Mouse (Mus musculus) embryo, embryonic 11 days (tissue): ENCODE data around the gene Esyt1.
"Not testable (repeated sequence)": the region's sequence is repeated elsewhere in the genome, so short reads cannot be mapped to it uniquely, and the experiment has no call there.

Source experiments
- DNase-seq: peaks from one replicate; pipeline ENCODE4 v3.0.0-alpha.2; 2015

Esyt1 gene

GRCm38 (mm10) chr10:128536266-128536940 is 10.7 kb upstream of the Esyt1 start:
- peak; percentile 92 for DNase-seq

DNA sequence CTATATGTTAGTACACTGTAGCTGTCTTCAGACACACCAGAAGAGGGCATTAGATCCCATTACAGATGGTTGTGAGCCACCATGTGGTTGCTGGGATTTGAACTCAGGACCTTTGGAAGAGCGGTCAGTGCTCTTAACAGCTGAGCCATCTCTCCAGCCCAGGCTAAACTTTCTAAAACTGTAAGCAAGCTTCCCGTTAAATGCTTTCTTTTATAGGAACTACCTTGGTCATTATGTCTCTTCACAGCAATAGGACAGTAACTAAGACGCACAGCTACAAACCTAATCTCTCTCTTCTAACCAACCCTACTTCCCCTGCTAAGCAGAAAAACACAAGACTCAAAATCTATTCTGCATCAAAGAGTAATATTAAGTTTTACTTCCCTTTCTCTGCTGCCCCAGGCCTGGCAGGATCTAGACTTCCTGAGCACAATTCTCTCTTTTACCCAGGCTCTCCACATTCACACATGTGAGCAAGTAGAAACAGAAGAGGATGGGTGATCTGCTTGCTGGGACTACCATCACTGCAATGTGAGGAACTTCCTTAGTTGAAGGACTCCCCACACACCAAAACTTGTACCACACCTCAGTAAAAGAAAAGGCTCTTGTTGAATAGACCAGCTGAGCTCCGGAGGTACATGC is 10.1 kb upstream of the Esyt1 start:
- no peak for DNase-seq

- DNase-seq, result no peak
These were observed 9.5 kb upstream of the Esyt1 start for GRCm38 (mm10) chr10:128535206-128535605.

DNA sequence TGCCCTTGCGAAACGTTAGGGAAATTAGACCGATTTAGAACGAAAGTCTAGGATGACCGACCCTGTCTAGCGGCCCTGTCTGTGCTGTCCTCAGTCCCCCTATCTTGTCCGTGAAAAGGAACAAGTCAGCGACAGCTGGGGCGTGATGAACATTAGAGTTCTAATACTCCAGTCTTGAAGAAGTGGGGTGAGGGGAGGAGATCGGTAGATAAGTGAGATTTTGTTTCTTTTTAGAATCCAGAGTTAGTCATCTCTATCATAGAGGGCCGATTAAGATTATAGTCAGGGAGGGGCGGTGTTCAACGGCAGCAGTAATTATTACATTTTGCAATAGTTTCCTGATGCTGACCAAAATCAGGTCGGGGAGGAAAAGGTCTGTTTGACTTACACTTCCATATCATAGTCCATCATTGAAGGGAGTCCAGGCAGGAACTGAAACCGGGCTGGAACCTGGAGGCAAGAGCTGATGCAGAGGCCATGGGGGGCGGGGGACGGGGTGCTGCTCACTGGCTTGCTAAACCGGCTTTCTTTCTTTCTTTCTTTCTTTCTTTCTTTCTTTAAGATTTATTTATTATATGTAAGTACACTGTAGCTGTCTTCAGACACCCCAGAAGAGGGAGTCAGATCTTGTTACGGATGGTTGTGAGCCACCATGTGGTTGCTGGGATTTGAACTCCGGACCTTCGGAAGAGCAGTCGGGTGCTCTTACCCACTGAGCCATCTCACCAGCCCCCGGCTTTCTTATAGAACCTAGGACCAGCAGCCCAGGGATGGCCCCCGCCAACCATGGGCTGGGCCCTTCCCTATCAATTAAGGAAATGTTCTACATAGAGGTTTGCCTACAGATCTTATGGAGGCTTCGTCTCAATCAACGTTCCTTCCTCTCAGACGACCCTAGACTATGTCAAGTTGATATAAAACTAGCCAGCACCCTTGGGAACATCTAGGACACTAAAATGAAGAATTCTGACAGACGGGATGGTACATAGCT is 990 bp upstream of the Esyt1 start:
- DNase-seq, result no peak

DNA sequence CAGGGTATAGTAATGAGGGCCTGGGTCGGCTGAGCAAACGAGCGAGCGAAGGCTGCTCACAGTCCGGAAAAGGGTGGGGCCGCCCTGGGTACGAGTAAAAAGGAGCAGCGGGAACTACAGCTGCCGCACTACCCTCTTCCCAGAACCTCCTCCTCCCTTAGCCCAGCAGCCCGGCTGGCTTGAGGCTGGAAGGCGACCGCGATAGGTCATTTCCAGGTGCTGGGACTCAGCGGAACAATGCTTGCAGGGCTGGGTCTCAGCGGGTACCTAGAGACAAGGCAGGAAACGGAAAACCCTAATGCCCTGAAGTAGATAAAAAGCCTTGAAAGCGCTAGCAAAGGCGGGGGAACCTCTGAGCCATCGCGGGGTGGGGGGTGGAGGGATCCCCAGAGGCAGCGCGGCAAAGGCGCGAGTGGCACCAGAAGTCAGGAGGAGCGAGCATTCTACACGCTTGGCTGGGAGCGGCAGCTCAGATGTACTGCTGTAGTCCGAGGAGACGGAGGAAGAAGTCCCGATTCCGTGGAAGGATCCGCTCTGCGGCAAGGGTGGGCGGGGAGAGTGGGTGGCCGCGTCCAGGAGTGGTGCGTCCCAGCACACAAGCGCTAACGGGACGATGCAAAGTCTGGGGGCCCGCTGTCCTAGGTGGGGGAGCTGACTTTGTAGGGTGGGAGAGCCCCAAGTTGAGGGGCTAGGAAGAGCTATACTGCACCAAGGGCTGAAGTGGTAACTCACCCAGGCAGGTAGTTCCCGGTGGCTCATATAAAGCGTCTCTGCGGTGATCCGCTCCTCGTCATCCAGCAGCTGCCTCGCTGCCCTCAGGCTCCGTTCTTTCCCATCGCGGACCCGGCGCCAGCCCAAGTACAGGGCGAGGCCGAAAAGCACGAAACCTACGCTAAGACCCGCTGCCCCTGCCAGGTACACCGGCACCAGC is 674 bp downstream of the Esyt1 start:
- peak; percentile 77 for DNase-seq

- peak; percentile 42 for DNase-seq
These were observed 1.4 kb downstream of the Esyt1 start for GRCm38 (mm10) chr10:128524111-128524731.

- no peak for DNase-seq
These were observed 3.3 kb downstream of the Esyt1 start for GRCm38 (mm10) chr10:128522351-128522750.

DNA sequence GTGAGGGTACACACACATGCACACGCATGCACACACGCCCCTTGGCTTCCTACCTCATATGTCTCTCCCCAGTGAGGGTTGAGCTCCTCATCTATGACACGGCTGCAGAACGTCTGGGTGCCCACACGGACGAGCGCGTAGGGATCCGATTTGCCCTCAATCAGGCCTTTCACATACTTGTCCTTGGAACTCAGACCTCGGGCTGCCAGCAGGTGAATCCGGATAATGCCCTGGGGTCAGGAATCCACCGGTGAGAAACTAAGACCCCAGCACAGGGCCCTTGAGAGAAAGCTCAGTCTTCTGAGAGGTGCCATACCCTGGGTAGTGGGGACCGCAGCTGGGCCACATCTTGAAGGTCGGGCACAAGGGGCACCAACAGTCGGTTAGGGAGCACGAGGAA is 5.1 kb downstream of the Esyt1 start:
- no peak for DNase-seq

DNA sequence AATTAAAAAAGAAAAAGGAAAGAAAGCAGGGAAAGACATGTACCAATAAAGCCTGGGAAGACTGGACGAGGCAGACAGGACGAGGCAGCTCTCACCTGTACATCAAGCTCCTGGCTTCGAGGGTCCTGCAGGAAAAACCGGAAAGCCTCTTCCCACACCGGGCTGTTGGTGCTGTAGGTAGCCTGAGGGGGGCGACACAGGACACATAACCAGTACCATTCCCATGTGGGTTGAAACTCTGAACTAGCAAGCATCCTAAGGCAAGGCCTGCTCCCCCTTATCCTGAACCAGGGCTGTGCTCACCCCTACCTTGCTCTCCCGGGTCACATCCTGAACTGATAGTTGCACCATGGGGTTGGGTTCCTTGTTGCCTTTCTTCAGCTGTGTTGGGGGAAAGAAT is 6.8 kb downstream of the Esyt1 start:
- no peak for DNase-seq

DNA sequence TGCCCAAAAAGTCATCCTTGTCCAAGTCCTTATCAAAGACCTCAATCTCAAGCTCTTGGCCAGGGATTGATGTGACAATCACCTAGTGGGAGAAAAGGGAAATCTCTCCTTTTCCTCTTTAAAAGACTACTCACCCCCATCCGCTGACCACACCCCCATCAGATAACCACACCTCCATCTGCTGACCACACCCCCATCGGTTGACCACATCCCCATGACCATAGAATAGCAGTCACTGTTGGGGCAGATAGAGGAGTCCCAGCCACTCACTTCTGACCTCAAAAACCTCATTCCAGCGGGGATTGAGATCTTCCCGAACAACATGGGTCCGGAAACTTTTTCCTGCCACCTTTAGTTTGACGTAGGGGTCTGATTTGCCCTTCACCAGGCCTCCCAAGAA is 9.0 kb downstream of the Esyt1 start:
- no peak for DNase-seq

- DNase-seq, result no peak
These were observed 9.6 kb downstream of the Esyt1 start for GRCm38 (mm10) chr10:128516029-128516428.

DNA sequence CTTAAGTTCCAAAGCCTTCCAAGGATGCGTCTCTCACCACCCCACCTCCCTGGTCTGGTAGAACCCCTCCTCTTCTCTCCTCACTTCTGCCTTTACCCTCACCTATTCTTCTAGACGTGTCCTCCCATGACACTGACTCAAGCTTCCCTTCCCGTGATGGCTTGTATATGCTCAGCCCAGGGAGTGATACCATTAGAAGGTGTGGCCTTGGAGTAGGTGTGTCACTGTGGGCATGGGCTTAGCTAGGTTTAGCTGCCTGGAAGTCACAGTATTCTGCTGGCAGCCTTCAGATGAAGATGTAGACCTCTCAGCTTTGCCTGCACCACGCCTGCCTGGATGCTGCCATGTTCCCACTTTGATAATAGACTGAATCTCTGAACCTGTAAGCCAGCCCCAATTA is 10.6 kb downstream of the Esyt1 start:
- DNase-seq, result no peak

DNA sequence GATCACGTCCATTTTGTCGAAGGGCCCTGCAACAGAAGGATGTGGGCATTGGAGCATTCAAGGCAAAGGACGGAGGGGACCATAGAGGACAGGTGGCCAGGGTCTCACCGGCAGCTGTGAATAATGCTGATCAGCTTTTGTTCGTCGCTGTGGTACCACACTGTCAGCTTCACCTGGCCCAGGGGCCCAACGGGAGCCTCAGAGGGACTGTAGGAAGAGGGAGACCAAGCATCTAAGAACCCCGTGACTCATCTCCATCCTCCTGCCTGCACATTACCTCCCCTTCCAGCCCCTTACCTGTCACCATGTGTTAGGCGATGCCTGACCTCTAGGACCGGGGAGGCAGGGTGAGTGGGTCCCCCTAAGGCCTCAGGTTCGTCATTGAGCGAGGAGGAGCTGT is 13.9 kb downstream of the Esyt1 start:
- DNase-seq, result no peak

DNA sequence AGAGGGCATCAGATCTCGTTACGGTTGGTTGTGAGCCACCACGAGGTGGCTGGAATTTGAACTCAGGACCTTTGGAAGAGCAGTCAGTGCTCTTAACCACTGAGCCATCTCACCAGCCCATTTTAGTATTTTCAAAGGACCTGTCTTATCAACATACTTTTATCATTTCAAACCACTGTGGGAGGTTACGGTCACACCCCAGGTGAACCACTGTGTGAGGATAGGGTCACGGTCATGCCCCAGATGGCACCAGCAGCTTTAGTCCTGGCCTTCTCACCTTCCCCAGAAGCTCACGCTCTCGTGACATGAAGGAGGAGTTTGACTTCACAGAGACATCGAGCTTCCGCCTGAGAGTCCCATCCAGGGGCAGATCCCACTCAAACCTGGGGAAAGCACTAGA is 14.5 kb downstream of the Esyt1 start:
- DNase-seq, result no peak

GRCm38 (mm10) chr10:128510301-128510700 is 15.4 kb downstream of the Esyt1 start:
- DNase-seq, result no peak

DNA sequence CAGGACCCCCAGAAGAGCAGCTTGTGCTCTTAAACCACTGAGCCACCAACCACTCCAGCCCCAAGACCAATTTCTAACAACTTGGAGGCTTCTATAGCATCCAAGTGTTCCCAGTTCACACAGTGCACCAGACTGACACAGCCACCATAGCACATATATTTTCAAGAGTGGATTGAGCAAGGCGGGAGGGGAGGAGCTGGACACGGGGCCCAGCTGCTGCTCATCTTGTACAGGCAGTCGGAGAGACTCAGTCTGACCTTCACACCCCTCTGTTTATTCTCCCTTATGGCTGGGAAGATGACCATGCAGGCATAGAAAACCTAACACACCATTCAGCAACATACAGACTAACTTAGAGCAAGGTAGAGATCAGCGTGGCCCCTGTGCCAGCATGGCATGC is 15.8 kb downstream of the Esyt1 start:
- DNase-seq, result no peak

DNA sequence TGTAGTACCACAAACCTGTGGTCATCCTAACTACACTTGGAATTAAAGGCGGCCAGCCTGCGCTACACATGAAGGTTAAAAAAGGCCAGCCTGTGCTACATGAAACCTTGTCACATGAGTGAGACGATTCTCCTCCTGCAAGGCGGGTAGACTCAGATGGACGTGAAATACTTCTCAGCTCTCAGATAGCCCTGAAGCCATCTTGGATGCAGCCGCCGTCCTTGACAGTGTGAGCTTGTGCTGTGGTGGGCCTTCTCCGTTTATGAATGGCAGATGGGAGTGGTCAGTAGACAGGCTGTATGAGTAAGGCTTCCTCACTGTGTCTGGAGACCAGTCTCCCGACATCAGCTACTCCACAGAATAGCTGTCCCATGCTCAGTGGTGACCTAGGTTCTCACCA is 16.5 kb downstream of the Esyt1 start:
- DNase-seq, result no peak

- DNase-seq, result no peak
These were observed 17.4 kb downstream of the Esyt1 start for GRCm38 (mm10) chr10:128508260-128508659.

DNA sequence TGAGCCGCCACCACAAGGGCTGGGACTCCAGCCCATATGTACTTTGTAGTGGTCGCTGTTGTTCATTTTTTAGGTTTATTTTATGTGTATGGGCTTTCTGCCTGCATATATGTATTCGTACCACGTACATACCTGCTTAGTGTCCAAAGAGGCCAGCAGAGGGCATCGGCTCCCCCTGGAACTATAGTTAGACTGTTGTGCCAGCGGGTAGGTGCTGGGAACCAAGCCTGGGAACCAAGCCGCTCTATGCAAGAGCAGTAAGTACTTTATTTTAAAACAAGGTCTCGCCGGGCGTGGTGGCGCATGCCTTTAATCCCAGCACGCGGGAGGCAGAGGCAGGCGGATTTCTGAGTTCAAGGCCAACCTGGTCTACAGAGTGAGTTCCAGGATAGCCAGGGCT is 19.7 kb downstream of the Esyt1 start:
- no peak for DNase-seq

- DNase-seq, result not testable (repeated sequence)
These were observed 20.4 kb downstream of the Esyt1 start for GRCm38 (mm10) chr10:128505371-128505667.

DNA sequence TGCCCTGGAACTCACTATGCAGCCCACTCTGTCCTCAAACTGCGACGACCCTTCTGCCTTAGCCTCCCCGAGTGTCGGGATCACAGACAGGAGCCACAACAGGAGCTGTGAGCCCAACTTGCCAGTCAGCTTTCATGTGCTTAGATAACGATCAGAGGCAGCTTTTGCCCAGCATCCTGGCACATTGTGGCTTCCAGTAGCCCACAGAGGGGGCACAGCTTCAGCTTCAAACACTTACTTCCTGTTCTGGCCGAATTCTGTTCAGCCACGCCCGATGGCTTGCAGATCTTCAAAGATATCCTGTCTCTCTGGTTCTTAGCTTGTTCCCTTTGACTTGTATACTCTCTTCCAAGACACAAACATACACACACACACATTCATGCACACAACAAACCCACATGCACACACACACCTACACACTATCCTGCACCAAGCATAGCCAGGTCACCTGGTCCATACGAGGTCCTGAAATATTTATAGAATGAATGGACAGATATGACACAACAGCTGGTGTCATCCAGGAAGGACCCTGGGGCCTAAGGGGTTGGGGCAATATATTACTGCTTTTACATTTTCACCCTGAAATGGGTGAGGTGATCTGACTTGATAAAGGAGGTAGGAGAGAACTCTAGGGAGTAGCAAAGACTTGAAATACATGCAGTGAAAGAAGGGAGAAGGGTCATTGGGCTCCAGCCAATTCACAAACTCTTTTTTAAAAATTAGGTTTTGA is 20.9 kb downstream of the Esyt1 start:
- DNase-seq, result no peak

- no peak for DNase-seq
These were observed 21.7 kb downstream of the Esyt1 start for GRCm38 (mm10) chr10:128504012-128504411.
